Mouse (Mus musculus) cerebellum, adult 2 months (tissue): ENCODE results near the gene Ehmt1.

Experiments used
- CTCF ChIP-seq: fragments of 200-500 bp; IDR thresholded peaks from 2 replicates; pipeline ENCODE4 v1.5.1; 2011; ENCODE audit warnings: low read depth, mild to moderate bottlenecking, control low read depth, low read length, moderate library complexity, borderline replicate concordance; ENCODE audit not compliant: insufficient read depth
- POLR2A ChIP-seq: fragments of 200-500 bp; IDR thresholded peaks from 2 replicates; pipeline ENCODE4 v1.6.1; 2011; ENCODE audit warnings: low read length, control low read depth, borderline replicate concordance; ENCODE audit not compliant: insufficient read depth

GRCm38 (mm10) chr2:24934441-24934963, 15.1 kb upstream of the Ehmt1 start:
- TF ChIP-seq CTCF (no peak), POLR2A (no peak)
